In genomic region chr6:42323371-42324066, GRCm38 (mm10) we compare ENCODE assay signal across 8 mouse cellular contexts. TPM values are rescaled to one million over a fixed set of nuclear protein-coding genes. Genes with fewer than 3 reads are reported as not detected.
DNase-seq lines count a peak whose midpoint lies in the region; ATAC-seq and TF ChIP-seq lines count a peak whose summit lies in the region.

No protein-coding gene starts in this region.

- H3K36me3 ChIP-seq in heart, embryonic 11.5 days (ENCODE audit: control insufficient read depth, insufficient read depth, low read length), result no peaks in the 10 kb centered on the region
- H3K36me3 ChIP-seq in E14TG2a.4 (ENCODE audit: insufficient read depth, low read length), result no peaks in the 10 kb centered on the region
- H3K36me3 ChIP-seq in embryonic facial prominence, embryonic 13.5 days, result 0 out of 2 replicates have a peak, but pooled peaks cover 2% of the 10 kb centered on the region
- no peaks in the 10 kb centered on the region for H3K36me3 ChIP-seq in limb, embryonic 14.5 days (ENCODE audit: control insufficient read depth, insufficient read depth, low read length)

- no peak overlapping the region for H3K27ac ChIP-seq in heart, embryonic 11.5 days (ENCODE audit: low read depth, low read length)
- no peak overlapping the region for H3K27ac ChIP-seq in embryonic facial prominence, embryonic 13.5 days
- H3K27ac ChIP-seq in limb, embryonic 14.5 days (replicated peaks; ENCODE audit: low read depth, low read length), result no peak overlapping the region

- H3K27me3 ChIP-seq in heart, embryonic 11.5 days (ENCODE audit: control insufficient read depth, insufficient read depth, low read length), result peaks cover 43% of the 10 kb centered on the region
- H3K27me3 ChIP-seq in E14TG2a.4 (ENCODE audit: insufficient read depth, low read length), result peaks cover 81% of the 10 kb centered on the region
- H3K27me3 ChIP-seq in embryonic facial prominence, embryonic 13.5 days, result peaks cover 34% of the 10 kb centered on the region
- H3K27me3 ChIP-seq in limb, embryonic 14.5 days (ENCODE audit: control insufficient read depth, insufficient read depth, low read length), result peaks cover 23% of the 10 kb centered on the region

- intact Hi-C loops in heart, postnatal 14 days (cut with DNase I), result loop anchor here (10.0 kb wide), 1 partner anchor 559 kb away; no protein-coding TSS in a partner anchor

- peak overlapping the region; percentile 64 for H3K4me3 ChIP-seq in heart, embryonic 11.5 days (ENCODE audit: low read depth, low read length)
- peak overlapping the region; percentile 84 for H3K4me3 ChIP-seq in E14TG2a.4 (replicated peaks; ENCODE audit: low read length)
- H3K4me3 ChIP-seq in embryonic facial prominence, embryonic 13.5 days, result peak overlapping the region; percentile 65
- H3K4me3 ChIP-seq in limb, embryonic 14.5 days (replicated peaks; ENCODE audit: low read length), result peak overlapping the region; percentile 63

- no peaks in the 10 kb centered on the region for H3K9me3 ChIP-seq in heart, embryonic 11.5 days (replicated peaks; ENCODE audit: control insufficient read depth, low read length)
- H3K9me3 ChIP-seq in E14TG2a.4 (ENCODE audit: low read length), result no peaks in the 10 kb centered on the region
- H3K9me3 ChIP-seq in embryonic facial prominence, embryonic 13.5 days, result no peaks in the 10 kb centered on the region
- H3K9me3 ChIP-seq in limb, embryonic 14.5 days (ENCODE audit: control insufficient read depth, low read length), result no peaks in the 10 kb centered on the region

- H3K4me2 ChIP-seq in heart, embryonic 11.5 days, result peak overlapping the region; percentile 98
- peak overlapping the region; percentile 94 for H3K4me2 ChIP-seq in embryonic facial prominence, embryonic 13.5 days
- peak overlapping the region; percentile 97 for H3K4me2 ChIP-seq in limb, embryonic 14.5 days (replicated peaks; ENCODE audit: low read depth, low read length, severe bottlenecking)

- H3K9ac ChIP-seq in heart, embryonic 11.5 days (ENCODE audit: low read depth, low read length), result no peak overlapping the region
- H3K9ac ChIP-seq in embryonic facial prominence, embryonic 13.5 days, result peak overlapping the region; percentile 74
- H3K9ac ChIP-seq in limb, embryonic 14.5 days (ENCODE audit: low read depth, low read length, severe bottlenecking), result peak overlapping the region; percentile 62

- WGBS in heart, embryonic 11.5 days (ENCODE audit: insufficient replicate concordance), result under 1% methylated on average over 28 of the region's 28 CpGs
- WGBS in embryonic facial prominence, embryonic 13.5 days, result under 1% methylated on average over 28 of the region's 28 CpGs
- WGBS in limb, embryonic 14.5 days, result 1% methylated on average over 28 of the region's 28 CpGs

- TF ChIP-seq CTCF in E14TG2a.4 (conservative IDR thresholded peaks at IDR 0.05; ENCODE audit: low read length), result no peak

- H3K4me1 ChIP-seq in heart, embryonic 11.5 days (ENCODE audit: control insufficient read depth, insufficient read depth, low read length), result peaks cover 10% of the 10 kb centered on the region
- H3K4me1 ChIP-seq in E14TG2a.4 (replicated peaks; ENCODE audit: low read depth, low read length), result peaks cover 23% of the 10 kb centered on the region
- peaks cover 18% of the 10 kb centered on the region for H3K4me1 ChIP-seq in embryonic facial prominence, embryonic 13.5 days
- peaks cover 5% of the 10 kb centered on the region for H3K4me1 ChIP-seq in limb, embryonic 14.5 days (ENCODE audit: control insufficient read depth, insufficient read depth, low read length)

- no peak for TF ChIP-seq POLR2A in limb, embryonic 14.5 days (IDR thresholded peaks at IDR 0.05; ENCODE audit: borderline replicate concordance, extremely low read depth, insufficient read depth, insufficient read length)

- no peak for DNase-seq in heart, postnatal 14 days
- DNase-seq in limb, embryonic 14.5 days (ENCODE audit: low spot score), result no peak
- no peak for DNase-seq in yolk sac, embryonic 10.5 days (ENCODE audit: low spot score)
- no peak for DNase-seq in kidney, postnatal 25 days
- DNase-seq in testis, postnatal 10 days (ENCODE audit: low spot score), result no peak

- peak; percentile 43; the same call in 1 of the 2 replicates for ATAC-seq in heart, embryonic 11.5 days (replicated peaks; ENCODE audit: insufficient number of reproducible peaks, low FRiP score, low TSS enrichment)
- 0 out of 2 replicates have a peak, but pooled peaks have one; percentile 39 for ATAC-seq in embryonic facial prominence, embryonic 13.5 days (ENCODE audit: insufficient number of reproducible peaks, insufficient read depth, low FRiP score, low TSS enrichment, low read depth)
- no peak for ATAC-seq in limb, embryonic 14.5 days (ENCODE audit: low FRiP score, low read depth)

RNA-seq across cellular contexts. Expression of gene Fam131b, which starts 0.9 kb away (rescaled TPM):
- polyA plus RNA-seq in heart, embryonic 11.5 days (2014; fragmentation: Nextera tagmentation; extraction: Ambion mirVana), result 0.23 and 0.25 TPM in 2 replicates
- 1 to 10 TPM; 1.1 to 1.2 TPM for total RNA-seq in heart, postnatal 14 days (2021)
- 0.36 and 0.60 TPM in 2 replicates for polyA plus RNA-seq in embryonic facial prominence, embryonic 13.5 days (2015; fragmentation: Nextera tagmentation; extraction: Ambion mirVana)
- polyA plus RNA-seq in limb, embryonic 14.5 days (2012; rRNA removed), result 2.9 and 3.6 TPM in 2 replicates
- polyA plus RNA-seq in limb, embryonic 14.5 days (2014; fragmentation: Nextera tagmentation; extraction: Ambion mirVana), result 0.29 and 0.47 TPM in 2 replicates

RNA-seq across cellular contexts. Expression of gene Zyx, which starts 25.9 kb away (rescaled TPM):
- 159 and 177 TPM in 2 replicates for polyA plus RNA-seq in heart, embryonic 11.5 days (2014; fragmentation: Nextera tagmentation; extraction: Ambion mirVana)
- total RNA-seq in heart, postnatal 14 days (2021), result 10 to 100 TPM; 78.9 to 88.6 TPM
- polyA plus RNA-seq in embryonic facial prominence, embryonic 13.5 days (2015; fragmentation: Nextera tagmentation; extraction: Ambion mirVana), result 77.2 and 81.0 TPM in 2 replicates
- 176 and 232 TPM in 2 replicates for polyA plus RNA-seq in limb, embryonic 14.5 days (2012; rRNA removed)
- polyA plus RNA-seq in limb, embryonic 14.5 days (2014; fragmentation: Nextera tagmentation; extraction: Ambion mirVana), result 152 and 159 TPM in 2 replicates

RNA-seq across cellular contexts. Expression of gene Clcn1, which starts 37.0 kb away (rescaled TPM):
- polyA plus RNA-seq in heart, embryonic 11.5 days (2014; fragmentation: Nextera tagmentation; extraction: Ambion mirVana), result 0.55 and 0.82 TPM in 2 replicates
- 1 to 10 TPM; 1.4 to 3.7 TPM for total RNA-seq in heart, postnatal 14 days (2021)
- polyA plus RNA-seq in embryonic facial prominence, embryonic 13.5 days (2015; fragmentation: Nextera tagmentation; extraction: Ambion mirVana), result 0.13 and 0.45 TPM in 2 replicates
- polyA plus RNA-seq in limb, embryonic 14.5 days (2012; rRNA removed), result 1.9 TPM in 2 replicates
- polyA plus RNA-seq in limb, embryonic 14.5 days (2014; fragmentation: Nextera tagmentation; extraction: Ambion mirVana), result 0.29 and 0.61 TPM in 2 replicates

RNA-seq across cellular contexts. Expression of gene Epha1, which starts 49.5 kb away (rescaled TPM):
- polyA plus RNA-seq in heart, embryonic 11.5 days (2014; fragmentation: Nextera tagmentation; extraction: Ambion mirVana), result 1.7 and 2.3 TPM in 2 replicates
- total RNA-seq in heart, postnatal 14 days (2021), result under 1 TPM; 0.51 to 0.67 TPM
- 10.5 and 10.8 TPM in 2 replicates for polyA plus RNA-seq in embryonic facial prominence, embryonic 13.5 days (2015; fragmentation: Nextera tagmentation; extraction: Ambion mirVana)
- 17.7 and 18.3 TPM in 2 replicates for polyA plus RNA-seq in limb, embryonic 14.5 days (2012; rRNA removed)
- polyA plus RNA-seq in limb, embryonic 14.5 days (2014; fragmentation: Nextera tagmentation; extraction: Ambion mirVana), result 7.4 and 8.8 TPM in 2 replicates

RNA-seq across cellular contexts. Expression of gene Casp2, which starts 58.7 kb away (rescaled TPM):
- 34.4 and 34.7 TPM in 2 replicates for polyA plus RNA-seq in heart, embryonic 11.5 days (2014; fragmentation: Nextera tagmentation; extraction: Ambion mirVana)
- 10 to 100 TPM; 16.5 to 17.4 TPM for total RNA-seq in heart, postnatal 14 days (2021)
- 59.5 and 69.9 TPM in 2 replicates for polyA plus RNA-seq in embryonic facial prominence, embryonic 13.5 days (2015; fragmentation: Nextera tagmentation; extraction: Ambion mirVana)
- polyA plus RNA-seq in limb, embryonic 14.5 days (2012; rRNA removed), result 78.1 and 102 TPM in 2 replicates
- polyA plus RNA-seq in limb, embryonic 14.5 days (2014; fragmentation: Nextera tagmentation; extraction: Ambion mirVana), result 53.3 and 54.9 TPM in 2 replicates
